Mouse (Mus musculus) G1E (cell line): ENCODE data around the gene Prkar1a. TPM values are rescaled to one million over a fixed set of nuclear protein-coding genes. Genes with fewer than 3 reads are reported as not detected.

Experiments used
- ATAC-seq: 2 replicates; pipeline ENCODE4 v1.8.0; 2016; ENCODE audit warnings: mild to moderate bottlenecking; ENCODE audit not compliant: insufficient number of reproducible peaks, poor library complexity, low FRiP score, severe bottlenecking; ENCODE audit errors: extremely low read depth
- DNase-seq: peaks from one replicate; pipeline ENCODE4 v3.0.0; 2012; ENCODE audit warnings: low spot score
- H3K27me3 ChIP-seq: 2 replicates; pipeline ENCODE4 v1.6.1; 2012; ENCODE audit warnings: mild to moderate bottlenecking, low read length, inconsistent platforms; ENCODE audit not compliant: insufficient read depth
- H3K36me3 ChIP-seq: replicated peaks from 2 replicates; pipeline ENCODE3; 2012; ENCODE audit warnings: mild to moderate bottlenecking, inconsistent platforms
- H3K4me1 ChIP-seq: 2 replicates; pipeline ENCODE4 v1.6.1; 2012; ENCODE audit warnings: low read depth, low read length, inconsistent platforms, mixed read lengths; ENCODE audit not compliant: insufficient read depth
- H3K4me3 ChIP-seq: 2 replicates; pipeline ENCODE4 v1.5.1; 2012; ENCODE audit warnings: low read depth, mild to moderate bottlenecking, inconsistent platforms, low read length, moderate library complexity, mixed read lengths
- H3K9me3 ChIP-seq: replicated peaks from 2 replicates; pipeline ENCODE4 v1.6.1; 2012; ENCODE audit warnings: inconsistent platforms
- CTCF ChIP-seq: IDR thresholded peaks from 2 replicates; pipeline ENCODE4 v1.5.1; 2012; ENCODE audit warnings: low read depth, low read length, inconsistent platforms, mixed read lengths
- GATA1 ChIP-seq: IDR thresholded peaks from 2 replicates; pipeline ENCODE4 v1.6.1; 2012; ENCODE audit warnings: borderline replicate concordance, low read length, inconsistent platforms, mixed read lengths
- GATA2 ChIP-seq: IDR thresholded peaks from 2 replicates; pipeline ENCODE4 v1.6.1; 2012; ENCODE audit warnings: low read depth, low read length, inconsistent platforms, borderline replicate concordance
- POLR2AphosphoS5 ChIP-seq: IDR thresholded peaks from 2 replicates; pipeline ENCODE4 v1.6.1; 2012; ENCODE audit warnings: low read depth, low read length, inconsistent platforms; ENCODE audit not compliant: insufficient replicate concordance
- TAL1 ChIP-seq: conservative IDR thresholded peaks from 2 replicates; pipeline ENCODE4 v1.6.1; 2012; ENCODE audit warnings: low read depth, low read length, inconsistent platforms, mixed read lengths
- polyA plus RNA-seq: library from polyadenylated mRNA; stranded (reverse); fragments of >175 nt; gene quantifications from 2 replicates; pipeline ENCODE4 v1.2.3, GENCODE M21; 2012
- total RNA-seq, 2 experiments: library from RNA; stranded (forward) in 1 of 2; stranded (reverse) in 1 of 2; fragments of 200-1000 nt in 1 of 2; fragments of >200 nt in 1 of 2; fragmentation: Nextera tagmentation in 1 of 2; gene quantifications; 2 replicates each; pipeline ENCODE4 v1.2.3; 2014 to 2017

The Prkar1a gene
- total and polyA plus RNA-seq, 3 experiments: 74.6 to 134 (median 85.6) TPM

DNA sequence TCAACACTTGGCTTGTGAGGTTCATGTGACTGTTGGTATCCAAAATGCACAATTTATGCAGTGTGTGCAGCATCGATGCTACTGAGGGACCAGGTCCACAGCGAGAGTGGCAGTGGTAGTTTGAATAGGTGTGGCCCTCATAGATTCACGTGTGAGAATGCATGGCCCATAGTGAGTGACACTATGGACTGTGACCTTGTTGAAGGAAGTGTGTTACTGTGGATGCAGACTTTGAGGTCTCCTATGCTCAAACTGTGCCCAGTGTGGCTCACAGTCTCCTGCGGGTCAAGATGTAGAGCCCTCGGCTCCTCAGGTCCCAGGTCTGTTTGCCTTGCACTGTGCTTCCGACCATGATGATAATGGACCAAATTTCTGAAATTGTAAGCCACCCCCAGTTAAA, 33.0 kb downstream of the Prkar1a start:
- Histone ChIP-seq H3K36me3 (no peaks in the 10 kb centered on the region), H3K27me3 (no peaks in the 10 kb centered on the region), H3K9me3 (no peaks in the 10 kb centered on the region), H3K4me3 (no peak overlapping the region), H3K4me1 (no peaks in the 10 kb centered on the region)
- TF ChIP-seq GATA1: no peak
- no peak for TF ChIP-seq CTCF
- no peak for TF ChIP-seq POLR2AphosphoS5
- TF ChIP-seq GATA2: no peak
- no peak for TF ChIP-seq TAL1
- ATAC-seq (no peak), DNase-seq (no peak)

DNA sequence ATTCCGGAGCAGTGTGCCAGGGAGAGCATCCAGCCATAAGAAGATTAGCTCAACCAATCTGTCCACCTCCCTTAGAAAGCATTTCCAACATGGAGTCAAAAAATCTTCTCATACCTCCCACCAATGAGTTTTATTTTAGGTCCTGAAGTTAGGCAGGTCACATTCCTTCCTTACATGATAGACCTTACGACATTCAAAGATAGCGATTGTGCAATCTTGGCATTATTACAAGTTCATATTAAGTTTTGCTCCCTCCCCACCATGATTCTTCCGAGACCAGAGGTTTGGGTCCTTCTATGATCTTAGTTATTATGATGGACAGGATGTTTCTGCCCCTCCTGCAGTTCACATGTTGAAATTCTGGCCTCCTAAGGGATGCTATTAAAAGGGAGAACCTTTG, 40.3 kb downstream of the Prkar1a start:
- ATAC-seq: no peak
- H3K27me3 ChIP-seq: no peaks in the 10 kb centered on the region
- H3K9me3 ChIP-seq: no peaks in the 10 kb centered on the region
- no peak for TF ChIP-seq POLR2AphosphoS5
- TF ChIP-seq CTCF: no peak
- no peak for TF ChIP-seq GATA1
- TF ChIP-seq TAL1: no peak
- no peak for TF ChIP-seq GATA2
- H3K36me3 ChIP-seq: no peaks in the 10 kb centered on the region
- no peaks in the 10 kb centered on the region for H3K4me1 ChIP-seq
- DNase-seq: no peak
- H3K4me3 ChIP-seq: no peak overlapping the region

DNA sequence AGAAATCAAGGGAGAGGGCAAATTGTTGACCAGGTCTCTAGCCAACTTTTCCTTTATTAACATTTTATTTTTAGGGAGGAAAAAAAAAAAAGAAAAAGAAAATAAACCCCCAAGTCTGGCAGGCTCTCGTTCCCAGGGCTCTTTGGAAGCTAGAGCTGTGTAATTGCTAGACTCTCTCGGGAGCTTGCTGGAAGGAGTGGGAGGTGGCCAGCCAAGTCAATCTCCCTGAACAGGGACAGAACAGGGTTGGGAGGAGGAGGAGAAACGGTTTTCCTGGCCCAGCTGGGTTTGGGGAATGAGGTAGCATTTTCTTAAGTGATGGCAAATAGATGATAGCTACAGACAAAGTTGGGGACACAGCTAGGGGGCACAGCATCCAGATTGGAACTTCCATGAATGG, 43.5 kb downstream of the Prkar1a start:
- TF ChIP-seq GATA2 (no peak), GATA1 (no peak), CTCF (no peak), POLR2AphosphoS5 (no peak), TAL1 (no peak)
- H3K36me3 ChIP-seq: no peaks in the 10 kb centered on the region
- DNase-seq (no peak), ATAC-seq (no peak)
- no peak overlapping the region for H3K4me3 ChIP-seq
- no peaks in the 10 kb centered on the region for H3K27me3 ChIP-seq
- 0 out of 2 replicates have a peak, but pooled peaks cover 5% of the 10 kb centered on the region for H3K9me3 ChIP-seq
- no peaks in the 10 kb centered on the region for H3K4me1 ChIP-seq

DNA sequence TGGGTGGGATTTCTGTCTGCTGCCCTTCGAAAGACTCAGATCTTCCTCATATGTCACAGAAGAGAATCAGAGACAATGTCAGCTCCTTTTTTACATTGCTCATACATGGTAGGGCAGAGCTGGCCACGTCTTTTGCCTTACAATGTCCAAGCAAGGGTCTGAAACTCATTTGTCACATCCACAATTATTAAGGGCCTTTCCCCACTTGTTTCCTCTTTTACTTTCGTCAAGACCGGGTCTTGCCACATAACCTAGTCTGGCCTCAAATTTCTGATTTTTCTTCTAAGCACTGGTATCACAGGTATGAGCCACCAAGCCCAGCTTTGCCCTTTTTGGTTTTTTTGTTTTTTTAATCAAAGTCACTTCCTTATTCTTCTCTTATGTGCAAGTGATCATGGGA, 47.3 kb downstream of the Prkar1a start:
- Histone ChIP-seq H3K36me3 (no peaks in the 10 kb centered on the region), H3K27me3 (no peaks in the 10 kb centered on the region), H3K9me3 (peaks cover 16% of the 10 kb centered on the region), H3K4me3 (no peak overlapping the region), H3K4me1 (no peaks in the 10 kb centered on the region)
- TF ChIP-seq CTCF: no peak
- TF ChIP-seq POLR2AphosphoS5: no peak
- no peak for TF ChIP-seq GATA2
- TF ChIP-seq GATA1: no peak
- no peak for TF ChIP-seq TAL1
- no peak for DNase-seq
- ATAC-seq: no peak

DNA sequence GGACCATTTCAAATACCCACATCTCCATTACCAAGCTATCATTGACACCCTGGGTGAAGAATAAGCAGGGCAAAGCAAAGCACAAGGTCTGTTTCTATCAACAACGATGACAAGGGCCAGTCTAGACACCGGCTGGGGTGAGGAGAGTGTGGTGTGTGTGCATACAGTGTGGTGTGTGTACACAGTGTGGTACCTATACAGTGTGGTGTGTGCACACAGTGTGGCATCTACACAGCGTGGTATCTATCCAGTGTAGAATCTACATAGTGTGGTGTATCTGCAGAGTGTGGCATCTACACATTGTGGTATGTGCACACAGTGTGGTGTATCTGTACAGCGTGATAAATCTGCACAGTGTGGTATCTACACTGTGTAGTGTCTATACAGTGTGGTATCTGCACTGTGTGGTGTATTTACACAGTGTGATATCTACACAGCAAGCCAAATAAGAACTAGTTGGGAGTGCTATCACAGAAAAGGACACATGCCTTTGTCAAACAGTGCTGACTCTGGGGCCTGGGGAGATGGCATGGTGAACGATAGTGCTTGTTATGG, 48.0 kb downstream of the Prkar1a start:
- ATAC-seq (no peak), DNase-seq (no peak)
- no peaks in the 10 kb centered on the region for H3K36me3 ChIP-seq
- TF ChIP-seq TAL1 (no peak), GATA1 (no peak), GATA2 (no peak), CTCF (no peak), POLR2AphosphoS5 (no peak)
- H3K4me1 ChIP-seq: no peaks in the 10 kb centered on the region
- no peak overlapping the region for H3K4me3 ChIP-seq
- H3K27me3 ChIP-seq: no peaks in the 10 kb centered on the region
- peaks cover 16% of the 10 kb centered on the region for H3K9me3 ChIP-seq

DNA sequence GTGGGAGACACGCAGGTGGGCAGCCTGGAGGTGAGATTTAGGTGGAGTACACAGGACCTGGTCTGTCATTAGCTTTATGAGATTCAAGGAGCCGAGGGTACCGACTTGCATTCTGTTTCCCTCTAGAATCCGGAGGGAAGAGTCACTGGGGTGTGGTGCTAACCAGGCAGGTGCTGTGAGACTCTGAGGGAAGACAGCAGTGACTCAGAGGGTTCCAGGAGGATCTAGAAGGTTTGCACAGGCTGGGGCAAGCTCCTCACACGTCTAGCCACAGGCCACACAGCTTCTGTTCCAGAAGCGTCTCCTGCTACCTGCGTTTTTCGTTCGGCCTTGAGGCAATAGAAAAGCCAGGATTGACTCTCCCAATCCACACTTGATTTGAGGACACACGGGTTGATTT, 49.5 kb downstream of the Prkar1a start:
- Histone ChIP-seq H3K36me3 (no peaks in the 10 kb centered on the region), H3K27me3 (no peaks in the 10 kb centered on the region), H3K9me3 (peaks cover 16% of the 10 kb centered on the region), H3K4me3 (no peak overlapping the region), H3K4me1 (no peaks in the 10 kb centered on the region)
- no peak for TF ChIP-seq POLR2AphosphoS5
- TF ChIP-seq CTCF: no peak
- no peak for TF ChIP-seq GATA2
- TF ChIP-seq TAL1: no peak
- DNase-seq: no peak
- ATAC-seq: no peak
